Mouse (Mus musculus) liver, embryonic 12.5 days (tissue): ENCODE results near the gene Mcam. TPM values are rescaled to one million over a fixed set of nuclear protein-coding genes. Genes with fewer than 3 reads are reported as not detected.

Experiments used
- ATAC-seq: fragments of 200-750 bp; cut with Nextera tagmentation; 2 replicates; pipeline ENCODE4 v1.8.0; 2017; ENCODE audit warnings: moderate number of reproducible peaks, mild to moderate bottlenecking, moderate library complexity
- H3K27ac ChIP-seq: fragments of 300-500 bp; sonication (generic); 2 replicates; pipeline ENCODE4 v1.5.1; 2016; ENCODE audit warnings: mild to moderate bottlenecking
- H3K27me3 ChIP-seq: fragments of 300-500 bp; sonication (generic); replicated peaks from 2 replicates; pipeline ENCODE4 v1.6.1; 2016; ENCODE audit warnings: mild to moderate bottlenecking, moderate library complexity
- H3K36me3 ChIP-seq: fragments of 300-500 bp; sonication (generic); 2 replicates; pipeline ENCODE4 v1.6.1; 2016; ENCODE audit warnings: mild to moderate bottlenecking, moderate library complexity
- H3K4me1 ChIP-seq: fragments of 300-500 bp; sonication (generic); 2 replicates; pipeline ENCODE4 v1.6.1; 2016
- H3K4me2 ChIP-seq: fragments of 300-500 bp; sonication (generic); 2 replicates; pipeline ENCODE4 v1.6.1; 2016; ENCODE audit warnings: mild to moderate bottlenecking, moderate library complexity
- H3K4me3 ChIP-seq: fragments of 300-500 bp; sonication (generic); 2 replicates; pipeline ENCODE4 v1.5.1; 2016; ENCODE audit warnings: mild to moderate bottlenecking, moderate library complexity
- H3K9ac ChIP-seq: fragments of 300-500 bp; sonication (generic); 2 replicates; pipeline ENCODE4 v1.6.1; 2016; ENCODE audit warnings: mild to moderate bottlenecking, moderate library complexity
- H3K9me3 ChIP-seq: fragments of 300-500 bp; sonication (generic); replicated peaks from 2 replicates; pipeline ENCODE4 v1.6.1; 2016; ENCODE audit warnings: mild to moderate bottlenecking, moderate library complexity
- WGBS: fragments of 180-500 bp; shearing (Covaris S2); methylation state at CpG from one replicate; pipeline ENCODE4 v1.1.7; 2016; ENCODE audit not compliant: insufficient replicate concordance; 5-methylcytosine and 5-hydroxymethylcytosine counted together
- polyA plus RNA-seq: library from polyadenylated mRNA; unstranded; fragments of >200 nt; fragmentation: Nextera tagmentation; extraction: Ambion mirVana; gene quantifications from 2 replicates; pipeline ENCODE4 v1.2.1, GENCODE M21; 2016

Gene Mcam
- polyA plus RNA-seq, 1 experiment from 2014 or later: 6.3 TPM

GRCm38 (mm10) chr9:44129633-44130032 is 4.6 kb upstream of the Mcam start:
- peaks cover 66% of the 10 kb centered on the region for H3K27me3 ChIP-seq
- H3K4me1 ChIP-seq: peaks cover 34% of the 10 kb centered on the region
- WGBS: 6% methylated on average over 9 of the region's 9 CpGs
- no peaks in the 10 kb centered on the region for H3K36me3 ChIP-seq
- no peaks in the 10 kb centered on the region for H3K9me3 ChIP-seq
- peak overlapping the region; percentile 38 for H3K4me3 ChIP-seq
- H3K4me2 ChIP-seq: peak overlapping the region; percentile 60
- H3K9ac ChIP-seq: no peak overlapping the region
- no peak for ATAC-seq
- peak overlapping the region; percentile 68 for H3K27ac ChIP-seq

GRCm38 (mm10) chr9:44130034-44130433 is 4.2 kb upstream of the Mcam start:
- Histone ChIP-seq H3K9ac (no peak overlapping the region), H3K36me3 (no peaks in the 10 kb centered on the region), H3K4me3 (peak overlapping the region; percentile 38), H3K4me1 (peaks cover 38% of the 10 kb centered on the region), H3K9me3 (no peaks in the 10 kb centered on the region), H3K27me3 (peaks cover 70% of the 10 kb centered on the region), H3K27ac (peak overlapping the region; percentile 68), H3K4me2 (peak overlapping the region; percentile 60)
- peak; percentile 19; the same call in 1 of the 2 replicates for ATAC-seq
- WGBS: 1% methylated on average over 27 of the region's 27 CpGs

- ATAC-seq: no peak; the same call in 1 of the 2 replicates
- Histone ChIP-seq H3K4me3 (peak overlapping the region; percentile 38; the same call in 1 of the 2 replicates), H3K27ac (peak overlapping the region; percentile 57), H3K4me2 (peak overlapping the region; percentile 60), H3K4me1 (peaks cover 43% of the 10 kb centered on the region), H3K27me3 (peaks cover 77% of the 10 kb centered on the region), H3K36me3 (no peaks in the 10 kb centered on the region), H3K9me3 (no peaks in the 10 kb centered on the region), H3K9ac (no peak overlapping the region)
- WGBS: 15% methylated on average over 19 of the region's 19 CpGs
Measured at GRCm38 (mm10) chr9:44130581-44131275, 3.5 kb upstream of the Mcam start.

- peaks cover 82% of the 10 kb centered on the region for H3K27me3 ChIP-seq
- H3K9ac ChIP-seq: no peak overlapping the region
- no peak overlapping the region for H3K4me3 ChIP-seq
- no peak overlapping the region for H3K4me2 ChIP-seq
- H3K27ac ChIP-seq: no peak overlapping the region
- 32% methylated on average over 7 of the region's 7 CpGs for WGBS
- no peak for ATAC-seq
- H3K36me3 ChIP-seq: no peaks in the 10 kb centered on the region
- H3K9me3 ChIP-seq: no peaks in the 10 kb centered on the region
- H3K4me1 ChIP-seq: peaks cover 47% of the 10 kb centered on the region
Measured at GRCm38 (mm10) chr9:44131276-44131590, 3.0 kb upstream of the Mcam start.

- Histone ChIP-seq H3K4me1 (peaks cover 46% of the 10 kb centered on the region), H3K4me3 (no peak overlapping the region), H3K27me3 (peaks cover 91% of the 10 kb centered on the region), H3K36me3 (no peaks in the 10 kb centered on the region), H3K9me3 (no peaks in the 10 kb centered on the region), H3K4me2 (no peak overlapping the region), H3K9ac (no peak overlapping the region), H3K27ac (no peak overlapping the region)
- 50% methylated on average over 5 of the region's 5 CpGs for WGBS
- ATAC-seq: no peak
Measured at GRCm38 (mm10) chr9:44132200-44132599, 2.1 kb upstream of the Mcam start.

DNA sequence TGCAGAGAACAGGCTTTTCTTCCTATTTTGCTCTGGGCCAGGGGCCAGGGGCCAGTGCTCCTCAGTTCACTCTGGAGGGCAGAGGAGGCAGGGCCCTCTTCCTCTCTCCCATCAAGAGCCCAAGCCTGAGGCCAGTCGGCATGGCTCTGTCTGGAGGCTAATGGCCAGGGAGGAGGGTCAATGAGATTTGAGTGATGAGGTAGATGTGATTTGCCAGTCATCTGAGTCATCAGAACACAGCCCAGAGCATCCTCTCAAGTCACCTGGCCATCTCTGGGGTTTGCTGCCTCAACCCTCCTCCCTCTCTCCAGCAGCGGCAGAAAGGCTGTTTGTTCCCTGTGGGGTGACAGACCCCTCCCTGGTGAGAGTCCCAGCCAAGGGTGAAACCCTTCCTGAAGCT is 982 bp upstream of the Mcam start:
- H3K4me1 ChIP-seq: peaks cover 46% of the 10 kb centered on the region
- H3K9ac ChIP-seq: no peak overlapping the region
- H3K9me3 ChIP-seq: no peaks in the 10 kb centered on the region
- ATAC-seq: no peak
- WGBS: 27% methylated on average over 2 of the region's 2 CpGs
- H3K4me3 ChIP-seq: 0 out of 2 replicates have a peak overlapping the region, but pooled peaks have one; percentile 56
- H3K27ac ChIP-seq: no peak overlapping the region
- peaks cover 92% of the 10 kb centered on the region for H3K27me3 ChIP-seq
- H3K4me2 ChIP-seq: 0 out of 2 replicates have a peak overlapping the region, but pooled peaks have one; percentile 71
- no peaks in the 10 kb centered on the region for H3K36me3 ChIP-seq

DNA sequence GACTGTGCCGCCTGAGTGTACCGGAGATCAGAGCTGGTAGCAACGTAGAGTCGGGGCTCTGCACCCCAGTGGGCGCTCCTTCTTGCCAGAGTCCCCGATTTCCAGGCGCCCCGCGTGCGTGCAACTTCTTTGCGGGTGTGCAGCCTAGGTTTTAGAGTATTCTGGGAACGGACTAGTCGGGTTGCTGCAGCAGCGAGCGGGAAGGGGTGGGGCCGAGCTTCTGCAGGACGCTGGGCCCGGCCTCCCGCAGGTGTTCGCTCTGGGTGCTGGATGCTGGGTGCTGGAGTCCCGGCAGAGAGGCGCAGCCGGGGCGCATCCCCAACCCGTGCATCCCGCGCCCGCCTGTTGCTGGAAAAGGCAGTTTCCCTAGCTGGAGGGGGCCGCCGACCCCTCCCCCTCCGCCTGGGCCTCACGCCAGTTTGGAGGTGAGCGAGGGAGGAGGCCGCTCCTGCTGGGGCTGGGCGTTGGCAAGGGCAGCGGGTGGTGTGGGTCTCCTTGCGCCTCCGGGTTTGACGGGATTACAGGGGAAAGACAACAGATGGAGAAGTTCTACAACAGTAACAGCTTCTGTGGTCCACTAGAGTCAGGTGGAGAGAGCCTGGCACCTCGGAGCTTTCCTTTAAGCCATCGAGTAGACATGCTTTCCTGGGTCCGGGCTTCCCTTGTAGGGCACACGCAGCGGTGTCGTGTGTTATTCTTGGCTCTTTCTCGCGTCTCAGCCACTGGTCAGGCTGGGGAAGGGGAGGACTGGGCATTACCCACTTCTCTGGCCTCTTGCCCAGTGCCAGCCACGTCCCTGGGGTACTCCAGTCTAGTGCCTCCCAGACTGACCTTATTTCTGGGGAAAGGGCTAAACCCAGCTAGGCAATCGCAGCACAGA is 822 bp downstream of the Mcam start:
- H3K36me3 ChIP-seq: no peaks in the 10 kb centered on the region
- H3K9ac ChIP-seq: peak overlapping the region; percentile 47
- peaks cover 34% of the 10 kb centered on the region for H3K4me1 ChIP-seq
- ATAC-seq: 0 out of 2 replicates have a peak, but pooled peaks have one; percentile 30
- H3K4me2 ChIP-seq: peak overlapping the region; percentile 71
- 4% methylated on average over 48 of the region's 49 CpGs for WGBS
- peaks cover 74% of the 10 kb centered on the region for H3K27me3 ChIP-seq
- H3K4me3 ChIP-seq: peak overlapping the region; percentile 56
- H3K27ac ChIP-seq: no peak overlapping the region
- H3K9me3 ChIP-seq: no peaks in the 10 kb centered on the region

DNA sequence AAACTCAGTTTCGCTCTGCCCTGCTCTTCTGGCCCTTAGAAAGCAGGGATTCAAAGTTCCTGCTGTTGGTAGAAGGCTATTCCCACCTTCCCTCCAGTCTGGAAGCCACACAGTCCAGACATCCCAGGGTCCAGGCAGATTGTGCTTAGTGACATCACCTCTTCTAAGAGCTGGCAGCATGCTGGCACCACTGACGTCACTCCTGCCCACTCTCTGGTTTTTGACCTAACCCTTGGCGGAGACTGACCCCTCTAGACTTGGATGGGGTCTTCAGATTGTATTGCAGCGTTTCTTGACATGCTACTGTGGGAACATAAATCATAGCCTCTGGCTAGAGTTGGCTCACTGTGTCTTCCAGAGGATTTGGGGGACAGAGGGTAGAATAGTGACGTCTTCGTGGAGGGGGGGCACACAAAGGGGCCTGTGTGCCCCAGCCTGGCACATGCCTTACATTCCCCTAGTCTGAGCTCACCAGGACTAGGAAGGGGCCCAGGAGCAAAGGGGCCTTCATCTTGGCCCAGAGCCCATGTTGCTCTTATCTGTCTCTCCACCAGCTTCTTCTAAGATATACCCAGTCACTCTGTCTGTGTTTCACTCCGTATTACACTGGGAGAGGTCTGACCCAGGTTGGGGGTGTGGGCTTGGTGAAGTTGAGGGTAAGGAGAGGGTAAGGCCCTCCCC is 1.6 kb downstream of the Mcam start:
- H3K4me3 ChIP-seq: peak overlapping the region; percentile 56
- H3K4me2 ChIP-seq: peak overlapping the region; percentile 71
- ATAC-seq: no peak
- no peaks in the 10 kb centered on the region for H3K9me3 ChIP-seq
- peaks cover 27% of the 10 kb centered on the region for H3K4me1 ChIP-seq
- no peak overlapping the region for H3K9ac ChIP-seq
- H3K36me3 ChIP-seq: 0 out of 2 replicates have a peak, but pooled peaks cover 5% of the 10 kb centered on the region
- H3K27ac ChIP-seq: no peak overlapping the region
- H3K27me3 ChIP-seq: peaks cover 66% of the 10 kb centered on the region
- WGBS: 56% methylated on average over 7 of the region's 7 CpGs

GRCm38 (mm10) chr9:44137846-44138245 is 3.6 kb downstream of the Mcam start:
- Histone ChIP-seq H3K36me3 (0 out of 2 replicates have a peak, but pooled peaks cover 5% of the 10 kb centered on the region), H3K27ac (no peak overlapping the region), H3K4me2 (no peak overlapping the region), H3K9me3 (no peaks in the 10 kb centered on the region), H3K4me3 (no peak overlapping the region), H3K27me3 (peaks cover 47% of the 10 kb centered on the region), H3K4me1 (peaks cover 27% of the 10 kb centered on the region), H3K9ac (no peak overlapping the region)
- WGBS: 21% methylated on average over 4 of the region's 4 CpGs
- no peak for ATAC-seq

GRCm38 (mm10) chr9:44141951-44142350 is 7.7 kb downstream of the Mcam start:
- Histone ChIP-seq H3K27me3 (peaks cover 5% of the 10 kb centered on the region), H3K4me2 (no peak overlapping the region), H3K9ac (no peak overlapping the region), H3K9me3 (no peaks in the 10 kb centered on the region), H3K4me1 (peaks cover 3% of the 10 kb centered on the region; the same call in 1 of the 2 replicates), H3K4me3 (no peak overlapping the region), H3K36me3 (peaks cover 37% of the 10 kb centered on the region), H3K27ac (no peak overlapping the region)
- 75% methylated on average over 5 of the region's 5 CpGs for WGBS
- ATAC-seq: no peak

DNA sequence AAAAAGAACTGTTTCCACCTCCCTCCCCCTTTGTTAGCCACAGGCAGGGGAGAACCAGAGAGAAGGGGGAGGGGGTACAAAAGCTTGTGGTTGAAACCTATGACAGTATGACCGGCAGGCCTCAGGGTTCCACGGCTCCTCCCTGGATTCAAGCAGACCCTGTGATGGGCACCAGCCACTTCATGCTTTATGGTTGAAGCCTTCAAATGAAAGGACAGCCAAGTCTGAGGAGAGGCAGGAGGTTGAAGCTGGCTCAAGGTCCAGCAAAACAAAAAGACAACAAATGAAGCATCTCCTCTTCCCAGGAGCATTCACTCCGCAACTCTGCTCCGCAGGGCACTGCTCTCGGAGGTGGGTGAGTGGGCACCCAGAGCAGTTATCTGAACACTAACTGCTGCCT is 9.2 kb downstream of the Mcam start:
- Histone ChIP-seq H3K36me3 (peaks cover 45% of the 10 kb centered on the region), H3K27ac (no peak overlapping the region), H3K4me2 (no peak overlapping the region), H3K27me3 (no peaks in the 10 kb centered on the region), H3K9ac (no peak overlapping the region), H3K4me3 (no peak overlapping the region), H3K4me1 (peaks cover 3% of the 10 kb centered on the region; the same call in 1 of the 2 replicates), H3K9me3 (no peaks in the 10 kb centered on the region)
- no peak for ATAC-seq
- WGBS: 80% methylated on average over 5 of the region's 5 CpGs
